Mouse (Mus musculus) C2C12 (cell line): ENCODE results near the gene Igsf23. TPM values are rescaled to one million over a fixed set of nuclear protein-coding genes. Genes with fewer than 3 reads are reported as not detected.
"Not testable (repeated sequence)": the region's sequence is repeated elsewhere in the genome, so short reads cannot be mapped to it uniquely, and the experiment has no call there.

Experiments used
- H3K27me3 ChIP-seq: one replicate; pipeline ENCODE4 v1.6.1; 2011; ENCODE audit not compliant: control insufficient read depth, insufficient read depth, insufficient read length
- H3K36me3 ChIP-seq: one replicate; pipeline ENCODE4 v1.6.1; 2011; ENCODE audit not compliant: control insufficient read depth, insufficient read depth
- H3K4me3 ChIP-seq: one replicate; pipeline ENCODE4 v1.5.1; 2011; ENCODE audit warnings: mild to moderate bottlenecking, control low read depth; ENCODE audit not compliant: poor library complexity, insufficient read depth, severe bottlenecking
- H3K79me2 ChIP-seq: one replicate; pipeline ENCODE4 v1.6.1; 2011; ENCODE audit not compliant: control insufficient read depth, insufficient read depth
- H3K79me3 ChIP-seq: one replicate; pipeline ENCODE4 v1.6.1; 2011; ENCODE audit warnings: low read depth, control low read depth
- H3ac ChIP-seq: one replicate; pipeline ENCODE3; 2011; ENCODE audit warnings: low read depth; ENCODE audit not compliant: control insufficient read depth, insufficient read length
- CEBPB ChIP-seq: IDR thresholded peaks from one replicate; pipeline ENCODE4 v1.6.1; 2011; ENCODE audit warnings: low read depth, mild to moderate bottlenecking, control low read depth, moderate library complexity
- CTCF ChIP-seq: IDR thresholded peaks from one replicate; pipeline ENCODE4 v1.5.1; 2011; ENCODE audit not compliant: control insufficient read depth, insufficient read depth, insufficient read length
- FOSL1 ChIP-seq: IDR thresholded peaks from one replicate; pipeline ENCODE4 v1.8.0; 2011; ENCODE audit warnings: mild to moderate bottlenecking, low read length; ENCODE audit not compliant: poor library complexity, insufficient read depth, severe bottlenecking
- MAX ChIP-seq: IDR thresholded peaks from one replicate; pipeline ENCODE4 v1.6.1; 2011; ENCODE audit warnings: mild to moderate bottlenecking, control low read depth
- MYOD1 ChIP-seq: IDR thresholded peaks from one replicate; pipeline ENCODE4 v1.6.1; 2011; ENCODE audit warnings: low read depth; ENCODE audit not compliant: control insufficient read depth, insufficient read length
- MYOG ChIP-seq: IDR thresholded peaks from one replicate; pipeline ENCODE4 v1.6.1; 2011; ENCODE audit not compliant: control insufficient read depth, insufficient read length; ENCODE audit errors: extremely low read depth
- USF1 ChIP-seq: IDR thresholded peaks from one replicate; pipeline ENCODE4 v1.6.1; 2011; ENCODE audit warnings: low read depth, mild to moderate bottlenecking, control low read depth, moderate library complexity
- polyA plus RNA-seq: library from polyadenylated mRNA; unstranded; fragments of >200 nt; fragmentation: generic; extraction: Trizol; gene quantifications from one replicate; pipeline ENCODE4 v1.2.1, GENCODE M21; 2012; ENCODE audit warnings: missing spikeins

Gene Igsf23
- polyA plus RNA-seq, 1 experiment: 0.06 TPM

DNA sequence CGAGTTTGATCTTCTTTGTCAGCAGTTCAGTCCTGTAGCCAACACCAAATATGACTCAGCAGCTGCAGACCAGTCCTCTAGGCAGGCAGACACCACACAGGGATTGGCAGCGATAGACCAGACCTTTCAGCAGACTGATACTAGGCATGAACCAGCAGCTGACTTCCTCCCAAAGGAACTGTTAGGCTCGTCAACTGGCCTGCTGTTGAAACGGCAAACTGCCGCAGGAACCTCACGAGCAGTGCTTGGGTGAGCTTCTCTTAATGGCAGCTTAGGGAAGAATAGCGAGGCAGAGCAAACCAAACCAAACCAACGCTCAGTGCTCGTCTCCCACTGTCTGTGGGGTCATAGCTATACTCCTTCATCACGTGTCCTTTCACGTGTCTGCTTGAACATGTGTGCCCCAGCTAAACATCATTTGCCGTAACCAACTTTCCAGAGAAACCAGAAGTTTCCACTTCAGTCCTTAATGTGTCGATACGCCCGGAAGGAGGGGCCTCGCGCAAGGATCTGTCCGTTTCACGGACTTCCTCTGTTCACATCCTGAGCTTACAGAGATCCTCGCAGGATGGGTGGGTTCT lies 15.3 kb downstream of the Igsf23 start:
- no peaks in the 10 kb centered on the region for H3K79me2 ChIP-seq
- H3ac ChIP-seq: no peak overlapping the region
- H3K27me3 ChIP-seq: no peaks in the 10 kb centered on the region
- H3K36me3 ChIP-seq: no peaks in the 10 kb centered on the region
- TF ChIP-seq FOSL1 (no peak), MYOD1 (no peak), CTCF (no peak), MAX (no peak), MYOG (no peak), USF1 (no peak), CEBPB (no peak)
- H3K4me3 ChIP-seq: no peak overlapping the region
- H3K79me3 ChIP-seq: no peaks in the 10 kb centered on the region

DNA sequence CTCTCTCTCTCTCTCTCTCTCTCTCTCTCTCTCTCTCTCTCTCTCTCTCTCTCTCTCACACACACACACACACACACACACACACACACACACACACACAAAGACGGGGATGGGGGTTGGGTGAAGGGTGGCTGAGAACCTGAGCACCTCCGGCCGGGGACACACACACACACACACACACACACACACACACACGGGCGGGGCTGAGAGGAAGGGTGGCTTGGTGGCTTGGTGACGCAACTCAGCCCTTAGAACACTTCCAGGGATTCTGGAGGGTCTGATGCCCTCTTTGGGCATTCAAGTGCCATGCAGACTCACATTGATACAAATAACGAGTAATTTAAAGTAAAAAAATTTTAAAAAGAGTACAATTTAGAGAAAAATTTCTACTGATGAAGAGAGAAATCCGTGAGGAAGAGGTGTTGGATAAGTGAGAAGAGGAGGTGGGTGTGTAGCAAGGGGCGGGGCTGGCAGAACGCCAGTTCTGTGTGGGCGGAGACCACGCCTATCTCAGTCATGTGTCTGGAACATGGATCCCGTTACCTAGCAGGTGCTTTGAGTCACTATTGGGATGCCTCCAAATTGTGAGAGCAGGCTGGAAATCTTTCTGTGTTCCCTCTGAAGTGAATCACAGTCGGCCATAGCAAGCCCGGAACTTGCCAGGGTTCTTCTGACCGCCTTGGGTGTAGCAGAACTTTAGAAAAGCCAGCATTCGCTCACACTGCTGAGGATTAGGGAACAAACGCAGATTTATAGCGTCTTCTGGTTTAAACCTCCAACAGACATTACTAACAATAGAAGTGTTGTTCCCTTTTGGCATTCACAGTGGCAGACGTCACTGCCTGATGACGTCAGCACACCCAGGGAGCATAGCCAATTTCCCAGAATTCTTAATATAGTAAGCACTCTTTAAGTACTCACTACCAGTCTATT lies 17.4 kb downstream of the Igsf23 start:
- Histone ChIP-seq H3ac (no peak overlapping the region), H3K4me3 (no peak overlapping the region), H3K79me2 (no peaks in the 10 kb centered on the region), H3K79me3 (no peaks in the 10 kb centered on the region), H3K27me3 (no peaks in the 10 kb centered on the region), H3K36me3 (no peaks in the 10 kb centered on the region)
- no peak for TF ChIP-seq MYOG
- TF ChIP-seq MYOD1: peak; percentile 77
- peak; percentile 48 for TF ChIP-seq USF1

GRCm38 (mm10) chr7:19932133-19932876 lies 18.3 kb downstream of the Igsf23 start:
- Histone ChIP-seq H3K27me3 (no peaks in the 10 kb centered on the region), H3K4me3 (no peak overlapping the region), H3K36me3 (no peaks in the 10 kb centered on the region), H3K79me3 (no peaks in the 10 kb centered on the region), H3ac (no peak overlapping the region), H3K79me2 (no peaks in the 10 kb centered on the region)
- TF ChIP-seq MYOG (no peak), FOSL1 (no peak), USF1 (no peak), CTCF (no peak), MYOD1 (no peak), MAX (no peak), CEBPB (no peak)

GRCm38 (mm10) chr7:19930481-19930880 lies 20.1 kb downstream of the Igsf23 start:
- H3K36me3 ChIP-seq, H3K27me3 ChIP-seq, H3K79me3 ChIP-seq, H3K4me3 ChIP-seq, H3ac ChIP-seq, H3K79me2 ChIP-seq: not testable (repeated sequence)

GRCm38 (mm10) chr7:19928486-19928885 lies 22.1 kb downstream of the Igsf23 start:
- Histone ChIP-seq H3K4me3 (no peak overlapping the region), H3K79me2 (no peaks in the 10 kb centered on the region), H3ac (no peak overlapping the region), H3K27me3 (no peaks in the 10 kb centered on the region), H3K79me3 (no peaks in the 10 kb centered on the region), H3K36me3 (no peaks in the 10 kb centered on the region)
- TF ChIP-seq MYOG (no peak), CEBPB (no peak), CTCF (no peak), USF1 (no peak), MYOD1 (no peak), FOSL1 (no peak), MAX (no peak)
